Mouse (Mus musculus): Measurements from ENCODE around the gene Angptl2.

Gene Angptl2

GRCm38 (mm10) chr2:33215700-33216509 is at the start of gene Angptl2:
Gene Angptl2 (plus strand): TSS chr2:33216069.
- peak; percentile 95 for DNase-seq

DNA sequence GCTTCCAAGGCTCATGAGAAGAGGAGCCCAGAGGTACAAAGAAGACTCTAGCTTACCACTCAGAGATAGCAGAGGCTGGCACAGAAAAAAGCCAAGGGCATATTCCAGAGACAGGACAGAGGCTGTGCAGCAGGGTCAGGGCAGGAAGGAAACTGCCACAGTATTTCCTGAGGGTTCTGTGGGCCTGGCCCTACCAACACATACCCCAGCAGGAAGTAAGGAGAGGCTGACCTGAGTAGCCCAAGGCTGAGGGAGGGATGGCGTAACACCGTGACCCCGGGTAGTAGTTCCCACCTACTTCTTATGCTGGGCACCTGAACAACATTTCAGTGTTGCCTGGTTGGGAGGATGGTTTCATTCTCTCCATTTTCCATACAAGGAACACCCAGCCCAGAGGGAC is 48.8 kb upstream of the Angptl2 start:
- DNase-seq = no peak

DNA sequence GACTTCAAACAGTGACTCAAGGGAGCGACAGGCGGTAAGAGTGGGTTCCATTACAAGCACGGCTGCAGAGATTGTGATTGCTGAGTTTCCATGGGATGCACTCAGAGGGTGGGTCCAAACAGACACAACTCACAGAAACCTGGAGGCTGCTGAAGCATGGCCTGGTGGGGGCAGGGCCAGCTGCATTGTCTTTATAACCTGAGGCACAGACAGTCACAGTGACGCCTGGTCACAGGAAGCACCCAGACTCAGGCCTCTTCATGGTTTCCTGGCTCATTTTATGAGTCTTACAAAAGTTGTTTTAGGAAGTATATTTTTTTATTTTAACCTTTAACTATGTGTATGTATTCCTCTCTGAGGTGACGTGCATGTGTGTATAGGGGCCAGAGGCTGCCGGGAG is 46.4 kb upstream of the Angptl2 start:
- DNase-seq = no peak

- no peak for DNase-seq
Observed at GRCm38 (mm10) chr2:33170777-33171565, 44.9 kb upstream of the Angptl2 start.

GRCm38 (mm10) chr2:33173126-33173525 is 42.7 kb upstream of the Angptl2 start:
- DNase-seq = no peak

- no peak for DNase-seq
Observed at GRCm38 (mm10) chr2:33173686-33174085, 42.2 kb upstream of the Angptl2 start.

- no peak for DNase-seq
Observed at GRCm38 (mm10) chr2:33176516-33176915, 39.4 kb upstream of the Angptl2 start.

GRCm38 (mm10) chr2:33176921-33177320 is 38.9 kb upstream of the Angptl2 start:
- DNase-seq = no peak

GRCm38 (mm10) chr2:33177443-33178242 is 38.2 kb upstream of the Angptl2 start:
- DNase-seq = no peak

GRCm38 (mm10) chr2:33178243-33178932 is 37.5 kb upstream of the Angptl2 start:
- DNase-seq = no peak

- DNase-seq = no peak
Observed at GRCm38 (mm10) chr2:33179171-33179929, 36.5 kb upstream of the Angptl2 start.

DNA sequence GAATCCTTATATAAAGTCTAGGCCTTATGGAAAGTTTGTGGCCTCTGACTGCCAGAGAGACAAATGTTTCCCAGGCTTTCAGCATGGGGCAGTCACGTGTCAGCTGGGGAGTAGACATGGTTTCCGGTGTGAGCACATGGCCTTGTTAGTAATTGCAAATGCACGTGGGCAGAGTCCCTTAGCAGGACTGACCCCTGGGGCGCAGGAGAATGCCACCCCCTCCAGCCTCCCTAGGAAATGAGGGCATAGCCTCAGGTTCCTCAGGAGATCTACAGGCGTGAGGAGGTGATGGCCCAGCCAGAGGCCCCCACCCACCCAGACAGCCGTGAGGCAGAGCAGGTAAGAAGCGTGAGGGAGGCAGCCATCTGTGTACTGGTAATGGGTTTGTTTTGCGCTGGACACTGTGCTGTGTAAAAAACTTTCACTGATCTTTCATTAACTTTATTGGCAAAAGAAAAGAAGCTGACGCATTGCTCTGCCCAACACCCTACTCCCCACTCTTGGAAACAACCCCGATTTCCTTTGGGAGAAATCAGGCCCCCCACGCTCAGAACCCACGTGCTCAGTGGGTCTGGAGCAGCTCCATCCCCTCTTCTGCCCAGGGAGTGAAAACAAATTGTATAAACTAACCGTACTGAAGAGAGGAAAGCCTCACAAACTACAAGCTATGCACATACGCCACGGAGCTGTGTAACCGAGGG is 35.8 kb upstream of the Angptl2 start:
- DNase-seq = no peak

- no peak for DNase-seq
Observed at GRCm38 (mm10) chr2:33183321-33183720, 32.5 kb upstream of the Angptl2 start.

GRCm38 (mm10) chr2:33184641-33185040 is 31.2 kb upstream of the Angptl2 start:
- no peak for DNase-seq

DNA sequence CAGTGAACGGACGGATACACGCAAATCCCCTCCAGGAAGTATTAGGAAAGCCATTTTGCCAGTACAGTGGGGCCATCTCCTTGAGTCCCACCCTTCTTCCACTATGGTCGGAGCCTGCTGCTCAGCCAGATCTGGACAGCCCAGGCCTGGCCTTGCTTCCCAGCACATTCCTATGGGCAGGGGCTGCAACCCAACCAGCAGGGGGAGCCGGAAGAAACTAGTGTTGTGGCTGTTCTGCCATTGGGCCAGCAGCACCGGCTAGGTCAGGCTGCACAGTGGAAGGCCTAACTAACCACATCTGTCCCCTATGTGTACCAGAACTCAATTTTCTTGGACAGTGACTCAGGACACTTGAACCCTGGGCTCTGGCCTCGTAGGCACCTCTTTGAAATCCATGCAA is 30.6 kb upstream of the Angptl2 start:
- peak; percentile 67 for DNase-seq

DNA sequence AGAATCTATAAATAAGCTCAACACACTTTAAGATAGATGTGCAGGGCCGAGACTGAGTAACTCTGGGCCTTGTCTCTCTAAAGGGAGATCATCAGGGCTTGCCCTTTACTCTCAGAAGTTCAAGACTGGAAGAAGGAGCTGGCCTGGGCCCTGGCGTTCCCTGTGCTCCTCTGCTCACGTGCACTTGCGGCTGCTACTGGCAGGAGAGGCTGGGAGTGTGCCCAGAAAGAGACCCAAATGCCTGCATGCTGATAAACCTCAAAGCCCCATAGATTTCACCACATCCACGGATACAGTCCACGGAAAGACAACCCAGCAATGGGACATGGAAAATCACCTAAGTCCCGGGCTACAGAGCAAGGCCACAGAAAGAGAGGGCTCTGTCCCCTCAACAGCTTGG is 29.4 kb upstream of the Angptl2 start:
- no peak for DNase-seq

DNA sequence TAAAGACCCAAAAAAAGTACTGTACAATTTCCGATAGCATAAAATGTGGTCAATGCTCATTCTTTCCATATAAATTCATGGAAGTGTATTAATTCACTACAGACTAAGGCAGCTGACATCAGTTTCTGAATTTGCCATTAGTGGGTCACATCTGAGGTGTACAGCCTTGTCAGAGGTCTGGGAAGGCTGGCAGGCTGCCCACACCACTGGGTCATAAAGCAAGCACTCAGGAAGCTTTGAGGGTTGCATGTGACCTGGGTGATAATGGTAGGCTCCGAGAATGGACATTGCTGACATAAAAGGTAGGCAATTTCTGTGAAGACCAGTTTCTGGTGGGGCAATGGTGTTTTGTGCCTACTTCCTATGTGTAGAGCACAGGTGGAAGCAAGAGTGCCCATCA is 28.0 kb upstream of the Angptl2 start:
- DNase-seq = no peak

DNA sequence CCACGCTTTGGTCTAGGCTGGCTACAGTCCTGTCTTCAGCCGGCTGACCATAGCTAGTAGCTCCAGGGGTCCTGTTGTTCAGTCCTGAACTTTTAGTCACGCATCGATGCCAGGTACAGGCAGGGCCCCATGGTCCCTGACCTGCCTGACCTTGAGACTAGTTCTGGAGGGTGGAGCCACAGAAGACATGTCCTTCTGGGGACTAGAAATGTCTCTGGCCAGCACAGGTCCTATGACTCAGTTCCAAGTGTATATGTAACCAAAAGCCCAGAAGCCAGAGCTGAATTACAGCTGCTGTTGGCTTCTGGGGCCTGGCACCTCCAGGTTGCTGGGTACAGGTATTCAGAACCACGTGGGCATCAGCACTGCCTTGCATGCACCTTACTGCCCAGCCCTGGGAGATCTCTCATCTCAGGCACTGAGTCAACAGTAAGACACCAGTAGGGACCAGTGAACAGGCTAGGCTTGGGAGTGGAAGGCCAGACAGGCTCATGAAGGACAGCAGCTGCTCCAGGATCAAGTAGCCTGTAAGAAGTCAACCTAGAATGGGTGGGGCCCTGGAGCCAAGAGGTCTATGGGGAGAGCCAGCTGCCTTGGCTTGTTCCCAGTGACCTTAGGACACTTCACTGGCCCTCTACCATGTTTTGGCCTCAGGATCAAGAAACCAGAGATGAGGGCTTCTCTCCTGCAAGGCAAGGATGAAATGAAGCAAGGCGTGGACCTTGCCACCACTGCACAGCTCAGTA is 26.8 kb upstream of the Angptl2 start:
- DNase-seq = no peak

DNA sequence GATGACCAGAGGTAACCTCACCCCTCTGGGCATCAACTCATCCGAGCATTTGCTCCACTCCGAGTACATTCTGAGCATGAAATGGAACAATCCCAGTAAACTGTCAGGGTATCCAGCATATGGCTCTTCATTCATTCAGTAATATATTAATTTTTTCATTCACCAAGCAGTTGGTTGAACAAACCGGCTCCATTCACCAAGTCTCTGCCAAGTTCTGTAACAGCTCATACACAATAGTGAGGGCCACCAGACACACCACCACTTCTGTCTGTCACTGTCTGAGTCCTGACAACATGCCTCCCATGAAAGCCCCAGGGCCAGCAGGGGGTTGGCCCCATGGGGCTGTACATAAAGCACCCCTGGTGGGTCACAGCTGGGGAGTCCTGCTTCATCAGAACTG is 25.9 kb upstream of the Angptl2 start:
- DNase-seq = no peak

- no peak for DNase-seq
Observed at GRCm38 (mm10) chr2:33200368-33201068, 15.4 kb upstream of the Angptl2 start.

Data from thymus, postnatal 14 days (tissue).